Mouse (Mus musculus) cerebellum, postnatal 4 days (tissue): ENCODE measurements around the gene Pak1.

Experiments used
- DNase-seq, 2 experiments: peaks; one replicate each; pipeline ENCODE4 v3.0.0; 2022; ENCODE audit warnings: low spot score in 2 of 2, mixed read lengths in 1 of 2

The Pak1 gene

GRCm38 (mm10) chr7:97788190-97788668, at the start of gene Pak1:
Gene Pak1, plus strand, starts transcription at chr7:97788541.
- DNase-seq, result peak; percentile 69 to 88

GRCm38 (mm10) chr7:97740948-97741347, 47.4 kb upstream of the Pak1 start:
- DNase-seq, result no peak

- DNase-seq, result no peak
Observed at GRCm38 (mm10) chr7:97741756-97742291, 46.5 kb upstream of the Pak1 start.

GRCm38 (mm10) chr7:97745299-97745698, 43.0 kb upstream of the Pak1 start:
- DNase-seq, result peak in 1 of 2 experiments; percentile 60

GRCm38 (mm10) chr7:97747176-97747707, 41.1 kb upstream of the Pak1 start:
- DNase-seq, result no peak

GRCm38 (mm10) chr7:97747787-97748497, 40.4 kb upstream of the Pak1 start:
- DNase-seq, result peak; percentile 69 to 83

- no peak for DNase-seq
Observed at GRCm38 (mm10) chr7:97748527-97749206, 39.7 kb upstream of the Pak1 start.

GRCm38 (mm10) chr7:97749207-97750190, 38.8 kb upstream of the Pak1 start:
- no peak for DNase-seq

- no peak for DNase-seq
Observed at GRCm38 (mm10) chr7:97756967-97757881, 31.1 kb upstream of the Pak1 start.

- DNase-seq, result no peak
Observed at GRCm38 (mm10) chr7:97764591-97764990, 23.8 kb upstream of the Pak1 start.

- no peak for DNase-seq
Observed at GRCm38 (mm10) chr7:97765181-97765962, 23.0 kb upstream of the Pak1 start.

- DNase-seq, result no peak
Observed at GRCm38 (mm10) chr7:97765963-97766347, 22.4 kb upstream of the Pak1 start.

- no peak for DNase-seq
Observed at GRCm38 (mm10) chr7:97766406-97767166, 21.8 kb upstream of the Pak1 start.

- no peak for DNase-seq
Observed at GRCm38 (mm10) chr7:97767841-97768240, 20.5 kb upstream of the Pak1 start.

- DNase-seq, result no peak
Observed at GRCm38 (mm10) chr7:97769020-97769419, 19.3 kb upstream of the Pak1 start.

GRCm38 (mm10) chr7:97770841-97771620, 17.3 kb upstream of the Pak1 start:
- no peak for DNase-seq

GRCm38 (mm10) chr7:97775380-97775779, 13.0 kb upstream of the Pak1 start:
- no peak for DNase-seq

GRCm38 (mm10) chr7:97775923-97776322, 12.4 kb upstream of the Pak1 start:
- no peak for DNase-seq
